Mouse (Mus musculus) intestine, embryonic 15.5 days (tissue): ENCODE data around the gene Lrch4. TPM values are rescaled to one million over a fixed set of nuclear protein-coding genes. Genes with fewer than 3 reads are reported as not detected.

Experiments
- ATAC-seq: fragments of 200-750 bp; cut with Nextera tagmentation; 2 replicates; pipeline ENCODE4 v1.8.0; 2017; ENCODE audit warnings: moderate TSS enrichment, moderate library complexity
- H3K27ac ChIP-seq: fragments of 300-500 bp; sonication (generic); 2 replicates; pipeline ENCODE4 v1.5.1; 2015; ENCODE audit warnings: mild to moderate bottlenecking, inconsistent platforms
- H3K27me3 ChIP-seq: fragments of 300-500 bp; sonication (generic); replicated peaks from 2 replicates; pipeline ENCODE4 v1.6.1; 2015; ENCODE audit warnings: inconsistent platforms
- H3K36me3 ChIP-seq: fragments of 300-500 bp; sonication (generic); 2 replicates; pipeline ENCODE4 v1.6.1; 2015; ENCODE audit warnings: inconsistent platforms
- H3K4me1 ChIP-seq: fragments of 300-500 bp; sonication (generic); replicated peaks from 2 replicates; pipeline ENCODE4 v1.6.1; 2015; ENCODE audit warnings: inconsistent platforms
- H3K4me2 ChIP-seq: fragments of 300-500 bp; sonication (generic); replicated peaks from 2 replicates; pipeline ENCODE4 v1.6.1; 2015; ENCODE audit warnings: mild to moderate bottlenecking, inconsistent platforms
- H3K4me3 ChIP-seq: fragments of 300-500 bp; sonication (generic); replicated peaks from 2 replicates; pipeline ENCODE4 v1.5.1; 2015; ENCODE audit warnings: inconsistent platforms
- H3K9ac ChIP-seq: fragments of 300-500 bp; sonication (generic); 2 replicates; pipeline ENCODE4 v1.6.1; 2015; ENCODE audit warnings: inconsistent platforms
- H3K9me3 ChIP-seq: fragments of 300-500 bp; sonication (generic); 2 replicates; pipeline ENCODE4 v1.6.1; 2016; ENCODE audit warnings: inconsistent platforms
- WGBS: fragments of 180-500 bp; shearing (Covaris S2); methylation state at CpG from one replicate; pipeline ENCODE4 v1.1.7; 2015; 5-methylcytosine and 5-hydroxymethylcytosine counted together
- polyA plus RNA-seq: library from polyadenylated mRNA; unstranded; fragments of >200 nt; fragmentation: Nextera tagmentation; extraction: Ambion mirVana; gene quantifications from 2 replicates; pipeline ENCODE4 v1.2.1, GENCODE M21; 2015

Gene Lrch4
- polyA plus RNA-seq, 1 experiment from 2014 or later = 36.3 TPM

DNA sequence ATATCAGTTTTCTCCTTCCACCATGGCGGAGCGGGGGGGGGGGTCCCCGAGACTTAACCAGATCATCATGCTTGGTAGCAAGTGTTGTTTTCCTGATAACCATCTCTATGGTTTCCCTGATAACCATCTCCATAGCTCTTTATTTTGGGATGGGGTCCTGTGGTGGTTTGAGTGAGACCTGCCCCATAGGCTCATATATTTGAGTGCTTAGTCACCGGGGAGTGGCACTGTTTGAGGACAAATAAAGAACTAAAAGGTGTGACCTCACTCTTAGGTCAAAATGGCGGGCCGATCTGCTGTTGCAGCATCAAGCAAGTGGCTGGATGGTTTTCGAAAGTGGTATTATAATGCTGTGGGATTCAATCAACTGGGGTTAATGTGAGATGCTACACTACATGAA, 13.6 kb upstream of the Lrch4 start:
- H3K4me1 ChIP-seq = peaks cover 28% of the 10 kb centered on the region
- no peak overlapping the region for H3K9ac ChIP-seq
- ATAC-seq = no peak
- H3K4me3 ChIP-seq = no peak overlapping the region
- H3K4me2 ChIP-seq = no peak overlapping the region
- no peaks in the 10 kb centered on the region for H3K9me3 ChIP-seq
- H3K36me3 ChIP-seq = no peaks in the 10 kb centered on the region
- H3K27me3 ChIP-seq = no peaks in the 10 kb centered on the region
- WGBS = 79% methylated on average over 7 of the region's 7 CpGs
- H3K27ac ChIP-seq = no peak overlapping the region

DNA sequence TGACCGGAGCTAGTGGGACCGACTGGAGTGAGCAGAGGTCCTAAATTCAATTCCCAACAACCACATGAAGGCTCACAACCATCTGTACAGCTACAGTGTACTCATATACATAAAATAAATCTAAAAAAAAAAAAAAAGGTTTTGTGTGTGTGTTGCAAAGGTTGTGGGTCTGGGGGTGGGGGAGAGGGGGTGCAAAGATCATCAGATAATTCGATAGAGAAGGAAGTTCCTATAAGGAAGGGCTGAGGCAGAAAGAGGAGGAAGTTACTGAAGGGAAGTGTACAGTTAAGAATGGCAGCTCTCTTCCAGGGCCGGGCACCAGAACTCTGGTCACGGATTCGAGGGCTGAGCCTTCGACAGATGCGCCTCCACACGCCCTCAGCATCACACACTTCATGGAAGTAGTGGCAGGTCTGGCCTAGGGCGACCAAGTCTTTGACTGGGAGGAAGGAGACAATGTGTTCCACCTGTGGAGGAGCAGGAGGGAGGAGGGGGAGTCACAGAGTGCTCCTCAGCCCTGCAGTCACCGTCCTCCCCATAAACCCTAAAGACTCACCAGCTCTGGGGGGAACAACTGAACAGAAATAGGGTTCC, 4.9 kb upstream of the Lrch4 start:
- no peak for ATAC-seq
- no peak overlapping the region for H3K4me3 ChIP-seq
- H3K27ac ChIP-seq = no peak overlapping the region
- H3K27me3 ChIP-seq = no peaks in the 10 kb centered on the region
- no peak overlapping the region for H3K4me2 ChIP-seq
- WGBS = 80% methylated on average over 11 of the region's 11 CpGs
- H3K9ac ChIP-seq = no peak overlapping the region
- no peaks in the 10 kb centered on the region for H3K36me3 ChIP-seq
- H3K9me3 ChIP-seq = no peaks in the 10 kb centered on the region
- H3K4me1 ChIP-seq = no peaks in the 10 kb centered on the region; the same call in none of the 2 replicates

DNA sequence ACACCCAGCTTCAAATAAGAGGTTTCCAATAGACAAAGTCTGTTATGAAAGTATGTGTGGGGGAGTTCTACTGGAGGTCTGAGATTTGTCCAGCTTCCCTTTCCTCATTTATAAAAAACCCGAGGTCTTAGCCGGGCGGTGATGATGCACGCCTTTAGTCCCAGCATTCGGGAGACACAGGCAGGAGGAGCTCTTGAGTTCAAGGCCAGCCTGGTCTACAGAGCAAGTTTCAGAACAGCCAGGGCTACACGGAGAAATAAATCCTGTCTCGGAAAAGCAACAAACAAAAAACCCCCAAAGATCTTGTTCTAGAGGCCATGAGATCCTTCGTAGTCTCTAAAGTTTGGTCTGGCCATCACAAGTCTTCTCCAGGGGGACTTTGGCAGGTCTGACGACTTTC, 930 bp upstream of the Lrch4 start:
- Histone ChIP-seq H3K4me2 (peak overlapping the region; percentile 83), H3K4me1 (peaks cover 31% of the 10 kb centered on the region), H3K27ac (peak overlapping the region; percentile 92), H3K27me3 (no peaks in the 10 kb centered on the region), H3K4me3 (peak overlapping the region; percentile 91), H3K9me3 (no peaks in the 10 kb centered on the region), H3K36me3 (no peaks in the 10 kb centered on the region), H3K9ac (peak overlapping the region; percentile 59)
- ATAC-seq = no peak
- WGBS = 2% methylated on average over 9 of the region's 9 CpGs

DNA sequence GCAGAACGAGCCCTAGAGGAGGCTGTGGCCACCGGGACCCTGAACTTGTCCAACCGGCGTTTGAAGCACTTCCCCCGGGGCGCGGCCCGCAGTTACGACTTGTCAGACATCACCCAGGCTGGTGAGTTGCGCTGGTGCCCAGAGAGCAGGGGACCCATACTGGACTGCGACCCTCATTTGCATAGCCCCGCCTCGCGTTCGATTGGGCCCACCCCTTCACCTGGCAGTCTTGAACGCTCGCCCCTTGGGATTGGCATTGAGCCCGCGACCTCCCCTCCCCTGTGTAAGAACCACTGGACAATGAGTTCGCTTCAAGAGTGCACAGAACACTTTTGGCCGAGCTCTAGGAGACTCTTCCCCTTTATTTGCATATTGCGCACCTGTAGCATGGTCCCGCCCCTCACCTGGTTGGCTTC, 393 bp downstream of the Lrch4 start:
- peak overlapping the region; percentile 91 for H3K4me3 ChIP-seq
- ATAC-seq = peak; percentile 57
- H3K9ac ChIP-seq = peak overlapping the region; percentile 84
- WGBS = 0% methylated on average over 23 of the region's 23 CpGs
- H3K27ac ChIP-seq = peak overlapping the region; percentile 99
- H3K36me3 ChIP-seq = peaks cover 7% of the 10 kb centered on the region
- H3K4me2 ChIP-seq = peak overlapping the region; percentile 85
- no peaks in the 10 kb centered on the region for H3K9me3 ChIP-seq
- peaks cover 38% of the 10 kb centered on the region for H3K4me1 ChIP-seq
- H3K27me3 ChIP-seq = no peaks in the 10 kb centered on the region

DNA sequence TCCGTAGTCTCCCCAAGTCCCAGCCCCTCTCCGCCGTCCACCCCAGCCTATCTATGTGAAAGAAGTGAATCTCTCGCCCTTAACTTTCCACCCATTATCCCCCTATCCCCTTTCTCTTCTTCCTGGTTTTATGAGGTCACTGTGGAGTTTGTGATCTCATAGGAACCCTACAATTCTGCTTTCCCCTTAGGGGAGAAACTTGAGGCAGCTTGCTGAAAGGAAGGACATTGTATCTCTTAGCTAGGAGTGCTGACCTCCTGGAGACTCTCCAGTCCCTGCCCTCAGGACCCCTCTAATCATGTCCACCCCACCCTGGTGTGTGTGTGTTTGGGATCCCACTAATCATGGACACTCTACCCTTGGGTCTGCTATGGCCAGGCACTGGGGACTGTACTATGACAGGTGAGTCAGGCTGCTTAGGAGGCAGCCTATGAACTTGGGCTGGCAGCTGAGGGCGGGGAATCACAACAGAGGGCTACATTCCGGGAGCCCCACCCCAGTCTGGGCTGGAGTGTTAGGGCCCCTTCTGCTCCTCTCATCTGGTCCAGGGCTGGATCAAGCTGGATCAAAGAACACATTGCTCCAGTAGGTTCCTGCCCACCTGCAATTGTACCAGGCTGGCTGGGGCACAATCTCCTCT, 1.1 kb downstream of the Lrch4 start:
- peak; percentile 50 for ATAC-seq
- Histone ChIP-seq H3K9me3 (no peaks in the 10 kb centered on the region), H3K36me3 (peaks cover 7% of the 10 kb centered on the region), H3K4me3 (peak overlapping the region; percentile 91), H3K27me3 (no peaks in the 10 kb centered on the region), H3K9ac (peak overlapping the region; percentile 84), H3K4me2 (peak overlapping the region; percentile 85), H3K27ac (peak overlapping the region; percentile 99), H3K4me1 (peaks cover 38% of the 10 kb centered on the region)
- WGBS = 18% methylated on average over 6 of the region's 6 CpGs

DNA sequence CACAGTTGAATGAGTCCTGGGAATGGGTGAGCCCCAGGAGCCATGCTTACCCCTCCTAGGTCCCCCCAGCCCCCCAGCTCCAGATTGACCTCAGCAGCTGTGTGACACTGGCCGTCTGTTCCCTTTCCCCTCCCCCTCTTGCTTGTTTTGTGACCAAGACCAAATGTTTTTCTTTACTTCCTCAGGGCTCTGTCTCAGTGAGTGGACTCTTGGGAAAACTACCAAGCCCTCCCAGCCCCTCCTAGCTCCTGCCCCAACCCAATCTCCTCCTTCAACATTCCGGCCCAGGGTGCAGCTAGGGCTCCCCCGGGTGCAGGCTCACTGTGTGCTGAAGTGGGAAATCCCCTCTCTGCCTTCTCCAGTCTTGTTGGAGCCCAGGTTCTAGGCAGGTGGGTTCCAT, 1.7 kb downstream of the Lrch4 start:
- H3K9me3 ChIP-seq = no peaks in the 10 kb centered on the region
- peak overlapping the region; percentile 99 for H3K27ac ChIP-seq
- H3K4me2 ChIP-seq = peak overlapping the region; percentile 85
- H3K36me3 ChIP-seq = peaks cover 8% of the 10 kb centered on the region
- no peaks in the 10 kb centered on the region for H3K27me3 ChIP-seq
- H3K9ac ChIP-seq = peak overlapping the region; percentile 84
- peaks cover 38% of the 10 kb centered on the region for H3K4me1 ChIP-seq
- peak overlapping the region; percentile 91 for H3K4me3 ChIP-seq
- WGBS = 10% methylated on average over 3 of the region's 3 CpGs
- no peak for ATAC-seq

DNA sequence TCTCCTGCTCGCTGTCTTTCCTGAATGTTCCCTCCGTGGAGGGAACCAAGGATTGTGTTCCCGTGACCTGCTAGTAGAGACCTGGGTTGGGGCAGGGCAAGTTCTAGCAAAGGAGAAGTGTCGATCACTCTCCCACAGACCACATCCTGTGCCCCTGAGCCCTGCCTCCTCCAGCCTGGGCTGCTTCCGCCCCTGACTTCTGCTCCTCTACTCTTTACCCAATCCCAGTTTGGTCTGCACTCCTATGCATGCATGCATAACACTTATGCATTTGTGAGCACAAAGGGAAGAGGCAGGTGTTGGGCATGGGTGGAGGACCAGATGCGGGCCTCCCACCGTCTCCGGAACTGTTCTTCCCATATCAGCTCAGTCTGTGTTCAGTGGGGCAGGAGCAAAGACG, 2.2 kb downstream of the Lrch4 start:
- H3K9me3 ChIP-seq = no peaks in the 10 kb centered on the region
- no peaks in the 10 kb centered on the region for H3K27me3 ChIP-seq
- peak overlapping the region; percentile 84 for H3K9ac ChIP-seq
- H3K36me3 ChIP-seq = peaks cover 12% of the 10 kb centered on the region
- peak overlapping the region; percentile 91 for H3K4me3 ChIP-seq
- WGBS = 53% methylated on average over 9 of the region's 9 CpGs
- peaks cover 38% of the 10 kb centered on the region for H3K4me1 ChIP-seq
- H3K4me2 ChIP-seq = peak overlapping the region; percentile 85
- no peak for ATAC-seq
- peak overlapping the region; percentile 99 for H3K27ac ChIP-seq

DNA sequence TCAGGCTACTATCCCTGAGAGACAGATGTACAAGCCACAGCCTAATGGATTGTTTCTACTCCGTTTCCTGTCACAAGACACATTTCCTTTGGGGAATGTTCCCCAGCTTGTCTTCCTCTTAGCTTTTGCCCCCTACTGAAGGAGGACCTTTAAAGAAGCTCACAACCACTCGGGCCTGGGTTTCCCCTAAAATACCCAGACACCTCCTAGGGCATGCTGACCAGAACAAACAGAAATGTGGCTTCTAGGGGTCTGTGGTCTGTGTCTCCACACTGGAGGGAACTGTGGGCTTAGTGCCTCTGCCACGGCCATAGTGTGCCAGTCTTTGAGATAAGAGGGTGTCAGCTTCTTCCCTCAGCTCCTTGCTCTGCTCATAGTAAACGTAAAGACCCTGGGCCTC, 2.7 kb downstream of the Lrch4 start:
- H3K27ac ChIP-seq = peak overlapping the region; percentile 99; the same call in 1 of the 2 replicates
- no peaks in the 10 kb centered on the region for H3K27me3 ChIP-seq
- peak overlapping the region; percentile 91; the same call in 1 of the 2 replicates for H3K4me3 ChIP-seq
- no peaks in the 10 kb centered on the region for H3K9me3 ChIP-seq
- H3K36me3 ChIP-seq = peaks cover 16% of the 10 kb centered on the region
- peak overlapping the region; percentile 35 for H3K9ac ChIP-seq
- 49% methylated on average over 4 of the region's 4 CpGs for WGBS
- peaks cover 38% of the 10 kb centered on the region for H3K4me1 ChIP-seq
- H3K4me2 ChIP-seq = peak overlapping the region; percentile 85
- no peak for ATAC-seq

DNA sequence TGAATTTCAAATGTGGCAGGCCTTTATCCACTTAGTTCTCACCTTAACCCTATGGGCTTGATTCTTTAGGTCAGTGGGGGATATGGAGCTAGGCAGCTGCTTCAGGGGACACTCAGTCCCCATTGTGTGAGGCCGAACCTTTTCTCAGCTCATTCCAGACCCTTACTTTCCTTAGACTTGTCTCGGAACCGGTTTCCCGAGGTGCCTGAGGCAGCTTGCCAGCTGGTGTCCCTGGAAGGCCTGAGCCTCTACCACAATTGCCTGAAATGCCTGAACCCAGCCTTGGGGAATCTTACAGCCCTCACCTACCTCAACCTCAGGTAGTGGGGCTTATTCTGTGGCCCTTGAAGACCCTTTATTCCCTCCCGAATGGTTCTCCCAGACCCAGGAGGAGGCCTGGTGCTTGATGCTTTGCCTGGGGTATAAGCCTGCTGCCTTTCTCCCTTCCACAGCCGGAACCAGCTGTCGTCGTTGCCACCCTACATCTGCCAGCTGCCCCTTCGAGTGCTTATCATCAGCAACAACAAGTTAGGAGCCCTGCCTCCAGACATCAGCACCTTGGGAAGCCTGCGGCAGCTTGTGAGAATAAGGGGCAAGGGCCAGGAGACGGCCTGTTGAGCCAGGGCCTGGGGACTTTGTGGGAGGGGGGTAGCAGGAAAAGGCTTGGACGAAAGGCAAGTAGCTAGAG, 4.6 kb downstream of the Lrch4 start:
- no peak overlapping the region for H3K27ac ChIP-seq
- ATAC-seq = no peak
- no peak overlapping the region for H3K9ac ChIP-seq
- no peak overlapping the region for H3K4me3 ChIP-seq
- WGBS = 77% methylated on average over 12 of the region's 12 CpGs
- no peak overlapping the region for H3K4me2 ChIP-seq
- H3K27me3 ChIP-seq = no peaks in the 10 kb centered on the region
- peaks cover 34% of the 10 kb centered on the region for H3K36me3 ChIP-seq
- peaks cover 38% of the 10 kb centered on the region for H3K4me1 ChIP-seq
- H3K9me3 ChIP-seq = no peaks in the 10 kb centered on the region

DNA sequence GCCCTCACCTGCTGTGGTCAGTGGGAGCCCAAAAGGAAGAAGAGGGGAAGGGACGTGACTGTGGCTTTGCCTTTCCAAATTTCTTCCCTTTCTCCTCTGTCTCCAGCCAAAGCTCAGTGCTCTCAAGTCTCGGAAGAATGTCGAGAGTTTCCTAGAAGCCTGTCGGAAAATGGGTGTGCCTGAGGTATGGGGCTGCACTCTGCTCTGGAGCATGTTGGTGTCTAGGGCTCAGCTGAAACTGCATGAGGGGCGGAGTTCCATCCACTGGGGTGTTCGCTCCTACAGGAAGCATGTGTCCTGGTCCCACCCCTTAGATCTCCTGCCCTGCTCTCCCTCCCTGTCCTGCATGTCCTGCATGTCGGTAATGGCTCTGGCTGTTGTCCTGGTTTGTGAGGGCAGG, 10.6 kb downstream of the Lrch4 start:
- H3K4me1 ChIP-seq = 0 out of 2 replicates have a peak, but pooled peaks cover 6% of the 10 kb centered on the region
- no peak for ATAC-seq
- peaks cover 54% of the 10 kb centered on the region for H3K36me3 ChIP-seq
- H3K9me3 ChIP-seq = no peaks in the 10 kb centered on the region
- H3K27ac ChIP-seq = no peak overlapping the region
- no peak overlapping the region for H3K4me2 ChIP-seq
- peaks cover 10% of the 10 kb centered on the region; the same call in 1 of the 2 replicates for H3K27me3 ChIP-seq
- H3K4me3 ChIP-seq = no peak overlapping the region
- 79% methylated on average over 7 of the region's 7 CpGs for WGBS
- no peak overlapping the region for H3K9ac ChIP-seq

DNA sequence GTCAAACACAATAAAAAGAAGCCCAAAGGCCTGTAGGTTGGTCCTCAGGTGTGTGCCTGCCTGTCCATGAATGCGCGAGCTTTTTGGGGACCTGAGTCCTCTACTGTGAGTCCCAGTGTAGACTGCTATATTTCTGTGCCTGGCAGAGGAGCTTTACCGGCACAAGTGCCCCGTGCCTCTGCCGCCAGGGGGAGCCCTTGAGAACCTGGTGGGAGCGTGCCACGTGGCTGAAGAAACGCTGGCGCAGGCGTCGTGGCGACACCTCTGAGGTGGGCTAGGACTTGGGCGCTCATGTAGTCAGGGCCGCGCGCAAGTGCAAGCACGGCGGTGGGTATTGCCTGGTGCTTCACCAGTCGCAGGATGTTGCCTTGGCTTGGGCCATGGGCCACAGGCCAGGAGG, 12.1 kb downstream of the Lrch4 start, which contains the start of gene Sap25:
Gene Sap25 (plus strand): TSS at position 281 of the 400 bp plus-strand sequence.
- ATAC-seq = no peak
- Histone ChIP-seq H3K9me3 (no peaks in the 10 kb centered on the region), H3K36me3 (peaks cover 49% of the 10 kb centered on the region), H3K9ac (no peak within 1 kb of the TSS), H3K4me3 (no peak within 1 kb of the TSS), H3K27me3 (peaks cover 22% of the 10 kb centered on the region), H3K4me2 (no peak within 1 kb of the TSS), H3K4me1 (peaks cover 15% of the 10 kb centered on the region; the same call in 1 of the 2 replicates), H3K27ac (no peak within 1 kb of the TSS)
- 85% methylated on average over 19 of the region's 19 CpGs for WGBS

DNA sequence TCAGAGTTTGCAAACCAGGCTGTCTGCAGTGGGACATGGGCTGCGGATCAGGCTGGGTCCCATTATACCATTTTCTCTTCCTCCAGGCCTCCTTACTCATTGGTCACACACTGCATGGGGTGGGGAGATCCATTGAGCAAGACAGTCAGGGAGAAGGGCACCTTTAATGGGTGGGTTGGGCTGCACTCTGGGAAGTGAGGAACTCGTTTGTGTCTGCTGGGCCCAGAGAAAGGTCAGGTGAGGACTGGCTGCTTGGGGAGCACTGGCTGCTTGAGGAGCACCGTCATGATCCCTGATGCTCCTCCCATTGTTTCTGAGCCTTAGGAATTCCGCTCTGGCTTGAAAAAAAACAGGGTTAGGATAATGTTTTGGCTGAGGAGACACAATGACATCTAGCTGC, 14.0 kb downstream of the Lrch4 start:
- no peaks in the 10 kb centered on the region for H3K9me3 ChIP-seq
- H3K9ac ChIP-seq = no peak overlapping the region
- peaks cover 31% of the 10 kb centered on the region for H3K36me3 ChIP-seq
- 37% methylated on average over 4 of the region's 4 CpGs for WGBS
- no peak overlapping the region for H3K4me2 ChIP-seq
- H3K27ac ChIP-seq = no peak overlapping the region
- H3K4me3 ChIP-seq = no peak overlapping the region
- peaks cover 20% of the 10 kb centered on the region; the same call in 1 of the 2 replicates for H3K4me1 ChIP-seq
- no peak for ATAC-seq
- peaks cover 22% of the 10 kb centered on the region for H3K27me3 ChIP-seq
